Mouse (Mus musculus): Measurements from ENCODE around the gene Fam71b. TPM values are rescaled to one million over a fixed set of nuclear protein-coding genes. Genes with fewer than 3 reads are reported as not detected.
A peak's percentile ranks its signal among the peaks of the same experiment; 100 is the strongest.
"Not testable (repeated sequence)": the region's sequence is repeated elsewhere in the genome, so short reads cannot be mapped to it uniquely, and the experiment has no call there.

The Fam71b gene
- total RNA-seq, 2 experiments from 2014 or later: not detected

- no peak for DNase-seq
- intact Hi-C loops (cut with DNase I): no loop called here
These were observed 24.9 kb downstream of the Fam71b start for GRCm38 (mm10) chr11:46421086-46421888.

GRCm38 (mm10) chr11:46428131-46428530 is 31.8 kb downstream of the Fam71b start:
- intact Hi-C loops (cut with DNase I); DNase-seq: not testable (repeated sequence)

- intact Hi-C loops (cut with DNase I): loop anchor here (5.0 kb wide), 1 partner anchor 158 kb away; no protein-coding TSS in a partner anchor
- no peak for DNase-seq
These were observed 33.8 kb downstream of the Fam71b start for GRCm38 (mm10) chr11:46430123-46430522.

GRCm38 (mm10) chr11:46431129-46431528 is 34.8 kb downstream of the Fam71b start:
- intact Hi-C loops (cut with DNase I): loop anchor here (5.0 kb wide), 1 partner anchor 159 kb away; no protein-coding TSS in a partner anchor
- DNase-seq: peak in 1 of 2 experiments; percentile 59

GRCm38 (mm10) chr11:46435363-46435762 is 39.0 kb downstream of the Fam71b start:
- intact Hi-C loops (cut with DNase I): no loop called here

GRCm38 (mm10) chr11:46436760-46437458 is 40.5 kb downstream of the Fam71b start, which contains the start of gene Med7:
Gene Med7 (plus strand): TSS chr11:46436925.
- intact Hi-C loops (cut with DNase I): no loop called here
- DNase-seq: peak; percentile 86 to 91

More at GRCm38 (mm10) chr11:46435363-46435762, 39.0 kb downstream of the Fam71b start:
- DNase-seq: no peak

- intact Hi-C loops (cut with DNase I): no loop called here
- DNase-seq: no peak
These were observed 41.2 kb downstream of the Fam71b start for GRCm38 (mm10) chr11:46437459-46438000.

GRCm38 (mm10) chr11:46439005-46439543 is 42.7 kb downstream of the Fam71b start:
- no peak for DNase-seq
- intact Hi-C loops (cut with DNase I): no loop called here

- DNase-seq: no peak
- intact Hi-C loops (cut with DNase I): no loop called here
These were observed 45.4 kb downstream of the Fam71b start for GRCm38 (mm10) chr11:46441774-46442173.

- no peak for DNase-seq
- intact Hi-C loops (cut with DNase I): no loop called here
These were observed 46.8 kb downstream of the Fam71b start for GRCm38 (mm10) chr11:46443152-46443551.

- no peak for DNase-seq
- intact Hi-C loops (cut with DNase I): no loop called here
These were observed 47.6 kb downstream of the Fam71b start for GRCm38 (mm10) chr11:46443979-46444378.

GRCm38 (mm10) chr11:46446150-46446549 is 49.8 kb downstream of the Fam71b start:
- intact Hi-C loops (cut with DNase I): no loop called here
- no peak for DNase-seq

- intact Hi-C loops (cut with DNase I): no loop called here
- no peak for DNase-seq
These were observed 51.5 kb downstream of the Fam71b start for GRCm38 (mm10) chr11:46447644-46448484.

- DNase-seq: no peak
- intact Hi-C loops (cut with DNase I): no loop called here
These were observed 53.2 kb downstream of the Fam71b start for GRCm38 (mm10) chr11:46449461-46450080.

- DNase-seq: no peak
- intact Hi-C loops (cut with DNase I): no loop called here
These were observed 58.2 kb downstream of the Fam71b start, which contains the start of gene Havcr2 for GRCm38 (mm10) chr11:46454453-46455045. Gene Havcr2 (plus strand): TSS chr11:46454935.

Data from gastrocnemius, postnatal 36 days (tissue).